Mouse (Mus musculus) frontal cortex, postnatal 10 days (tissue): ENCODE results near the gene Ssbp4.

Source experiments
- DNase-seq, 2 experiments: peaks; one replicate each; pipeline ENCODE4 v3.0.0; 2022; ENCODE audit warnings: low spot score in 2 of 2, mixed read lengths in 1 of 2

The Ssbp4 gene

DNA sequence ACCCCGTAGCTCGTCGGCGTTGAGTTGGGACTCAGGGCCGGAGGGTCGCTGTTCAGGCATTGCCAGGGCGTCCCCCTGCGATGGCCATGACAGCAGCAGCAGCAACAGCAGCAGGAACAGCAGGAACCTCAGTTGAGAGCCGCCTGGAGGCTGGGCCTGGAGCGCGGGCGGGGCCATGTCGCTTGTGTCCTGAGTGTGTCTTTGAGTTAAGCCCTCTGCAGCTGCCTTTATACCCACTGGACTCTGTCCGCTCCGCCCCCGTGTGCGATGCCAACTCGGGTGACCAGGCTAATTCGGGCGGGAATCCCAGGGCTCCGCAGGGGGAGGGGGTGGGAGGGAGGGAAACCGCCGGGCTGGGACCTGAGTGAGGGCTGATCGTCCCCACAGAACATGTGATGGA is 22.8 kb upstream of the Ssbp4 start:
- DNase-seq, result no peak

DNA sequence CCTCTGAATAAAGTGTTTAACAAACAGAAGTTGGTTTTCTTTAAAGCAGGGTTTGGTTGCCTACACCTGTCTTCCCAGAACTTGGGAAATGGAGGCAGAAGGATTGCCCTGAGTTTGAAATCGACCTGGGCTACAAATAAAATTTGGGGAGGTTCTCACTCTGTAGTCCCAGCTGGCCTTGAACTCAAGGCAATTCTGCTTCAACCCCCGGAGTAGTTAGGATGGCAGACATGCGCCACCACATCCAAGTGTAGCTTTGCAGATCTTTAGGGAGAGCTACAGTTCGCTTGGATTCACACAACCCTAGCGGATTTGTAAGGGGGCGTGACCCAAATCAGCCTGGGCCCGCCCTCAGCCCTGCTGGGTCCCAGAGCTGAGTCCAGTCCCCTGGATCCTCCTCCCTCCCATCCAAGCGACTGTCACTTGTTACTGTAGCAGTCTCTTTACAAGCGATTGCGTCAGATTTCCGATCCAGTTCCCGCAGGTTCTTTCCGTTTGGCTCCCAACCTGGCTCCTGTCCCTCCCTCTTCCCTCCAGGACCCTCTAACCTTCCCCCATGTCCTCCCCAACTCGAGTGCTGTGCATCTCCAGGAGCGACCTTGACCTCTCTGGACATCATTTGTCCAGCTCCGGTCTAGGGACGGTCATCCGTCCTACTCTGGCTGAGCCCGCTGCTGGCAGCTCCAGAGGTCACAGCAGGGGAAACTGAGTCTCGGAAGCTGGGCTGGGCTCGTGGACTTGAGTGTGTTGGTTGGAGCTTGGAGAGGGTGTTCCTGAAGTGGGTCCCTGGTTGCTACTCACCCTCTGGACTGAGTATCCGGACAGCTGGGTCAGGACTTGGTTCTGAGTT is 22.1 kb upstream of the Ssbp4 start:
- no peak for DNase-seq

DNA sequence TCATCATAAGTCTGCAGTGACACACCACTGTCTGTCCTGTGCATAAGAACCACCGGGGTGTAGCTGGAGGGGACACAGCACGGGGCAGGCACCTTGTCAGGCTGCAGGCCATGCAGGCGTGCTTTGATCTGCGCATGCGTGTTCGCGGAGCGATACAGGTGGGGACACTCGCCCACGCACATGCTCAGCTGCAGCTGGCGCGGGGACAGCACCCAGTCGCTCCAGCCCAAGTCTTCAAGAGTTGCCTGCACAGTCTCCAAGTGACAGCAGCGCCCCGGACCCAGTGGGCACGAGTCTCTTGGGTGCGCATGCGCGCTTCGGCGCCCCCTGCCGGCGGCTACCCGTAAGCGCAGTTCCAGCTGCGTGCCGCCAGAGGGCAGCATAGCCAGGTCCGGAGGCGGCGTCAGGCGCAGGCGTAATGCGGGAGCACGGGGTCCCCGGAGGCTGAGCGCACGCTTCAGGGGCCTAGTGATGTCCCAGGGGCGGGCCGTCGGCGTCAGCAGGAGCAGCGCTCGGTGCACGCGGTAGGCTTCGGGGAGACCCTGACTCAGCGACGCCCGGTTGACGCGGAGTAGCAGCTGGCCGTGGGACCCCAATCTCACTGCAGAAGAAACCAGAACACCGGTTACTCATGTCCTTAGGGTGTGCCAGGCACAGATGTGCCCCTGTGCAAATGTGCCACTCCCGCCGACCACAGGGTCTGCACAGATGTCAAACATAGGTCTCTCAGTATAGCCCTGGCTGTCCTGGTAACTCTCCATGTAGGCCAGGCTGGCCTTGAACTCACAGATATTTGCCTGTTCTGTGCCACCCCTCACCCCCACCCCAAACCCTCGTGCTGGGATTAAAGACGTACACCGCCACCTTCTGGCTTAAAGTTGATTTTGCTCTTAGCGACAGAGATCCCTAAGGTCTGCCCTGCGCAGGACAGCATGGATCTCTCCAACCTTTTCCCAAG is 21.2 kb upstream of the Ssbp4 start:
- peak; percentile 83 to 88 for DNase-seq

DNA sequence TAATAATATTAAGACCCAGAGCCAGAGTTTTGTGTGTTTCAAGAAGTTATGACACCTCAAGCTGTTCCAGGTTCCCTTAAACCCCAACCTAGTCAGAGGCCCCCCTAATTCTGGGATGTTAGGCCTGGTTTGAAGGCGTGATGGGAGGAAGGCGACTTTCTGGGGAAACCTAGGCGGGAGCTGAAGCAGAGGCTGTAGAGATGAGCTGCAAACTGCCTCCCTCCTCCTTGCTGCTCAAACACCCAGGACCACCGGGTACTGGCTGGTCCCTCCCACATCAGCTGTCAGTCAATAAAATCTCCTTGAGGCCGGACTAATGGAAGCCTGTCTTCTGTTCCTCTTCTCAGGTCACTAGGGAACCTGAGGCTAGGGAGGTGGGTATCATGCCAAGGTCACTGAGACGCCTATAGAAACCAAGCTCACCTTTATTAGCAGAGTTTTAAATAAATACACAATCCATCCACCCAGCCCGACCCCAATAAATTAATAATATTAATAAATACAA is 20.4 kb upstream of the Ssbp4 start:
- DNase-seq, result no peak

DNA sequence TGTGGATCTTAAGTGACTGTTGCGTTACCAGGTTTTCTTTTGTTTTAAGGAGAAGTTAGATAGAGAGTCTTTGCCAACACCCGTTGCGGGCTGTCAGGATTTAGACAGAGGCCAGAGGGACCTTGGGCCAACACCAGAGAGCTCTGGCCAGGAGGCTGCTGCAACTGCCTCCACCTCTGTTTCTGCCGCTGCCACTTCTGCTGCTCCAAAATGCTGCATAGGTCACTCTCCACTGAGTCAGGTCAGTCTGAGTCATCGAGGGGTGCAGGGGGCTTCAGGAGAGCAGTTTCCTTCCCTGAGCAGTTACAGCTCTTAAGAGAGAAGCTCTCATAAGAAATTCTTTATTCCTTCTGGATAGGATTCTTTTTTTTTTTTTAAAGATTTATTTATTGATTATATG is 18.4 kb upstream of the Ssbp4 start:
- DNase-seq, result no peak

DNA sequence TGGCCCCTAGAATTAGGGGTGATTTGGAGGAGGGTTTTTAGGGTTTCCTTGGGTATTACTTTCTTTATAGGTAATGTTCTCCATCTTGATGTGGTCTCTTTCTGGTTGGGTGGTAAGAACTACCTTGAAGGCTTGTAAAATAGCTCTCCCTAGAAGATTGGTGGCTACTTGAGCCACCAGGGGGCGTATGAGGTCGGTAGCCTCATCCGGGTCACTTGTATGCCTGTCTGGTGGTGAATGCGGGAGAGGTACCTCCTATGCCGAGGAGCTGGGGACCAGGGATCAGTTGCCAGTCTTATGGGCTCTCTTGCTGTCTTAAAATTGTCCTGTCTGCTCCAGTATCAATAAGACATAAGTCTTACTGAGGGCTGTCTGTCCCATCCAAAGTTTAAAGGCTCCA is 16.4 kb upstream of the Ssbp4 start:
- no peak for DNase-seq

DNA sequence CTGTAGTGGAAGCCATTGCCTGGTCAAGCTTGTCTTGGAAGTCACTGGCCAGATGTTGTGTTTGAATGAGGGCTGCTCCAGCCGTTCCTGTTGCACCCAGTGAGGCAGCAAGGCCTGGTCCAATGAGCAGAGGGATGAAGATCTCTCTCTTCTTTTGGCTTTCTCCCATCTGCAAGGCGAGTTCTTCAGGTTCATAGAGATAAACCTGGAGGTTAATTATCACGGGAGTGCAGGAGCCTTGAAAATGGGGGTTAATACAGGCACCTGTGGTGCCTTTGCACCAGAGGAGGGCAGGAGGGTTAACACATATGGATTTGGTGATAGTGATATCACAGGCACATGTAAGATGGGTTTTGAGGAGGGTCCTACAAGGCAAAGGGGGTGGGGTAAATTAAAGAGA is 13.5 kb upstream of the Ssbp4 start:
- DNase-seq, result no peak

DNA sequence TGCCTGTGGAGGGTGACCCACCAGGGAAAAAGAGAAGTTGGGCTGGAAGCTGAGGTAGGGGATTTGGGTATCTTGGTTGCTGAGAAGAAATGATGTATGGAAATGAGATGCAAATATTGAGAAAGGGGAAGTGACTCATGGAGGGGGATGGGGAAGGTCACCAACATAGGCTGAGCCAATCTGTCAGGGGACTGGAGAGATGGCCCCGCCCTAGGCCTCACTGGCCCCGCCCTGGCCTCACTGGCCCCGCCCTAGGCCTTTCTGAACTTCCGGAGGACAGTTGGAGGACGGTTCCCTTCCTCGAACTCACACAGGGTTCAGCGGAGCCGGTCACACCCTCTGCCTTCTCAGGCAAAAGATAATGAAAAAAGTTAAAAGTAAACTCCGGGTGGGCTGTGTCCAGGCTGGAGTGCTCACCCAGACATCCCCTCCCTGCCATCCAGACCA is 10.2 kb upstream of the Ssbp4 start:
- DNase-seq, result peak in 1 of 2 experiments; percentile 36

DNA sequence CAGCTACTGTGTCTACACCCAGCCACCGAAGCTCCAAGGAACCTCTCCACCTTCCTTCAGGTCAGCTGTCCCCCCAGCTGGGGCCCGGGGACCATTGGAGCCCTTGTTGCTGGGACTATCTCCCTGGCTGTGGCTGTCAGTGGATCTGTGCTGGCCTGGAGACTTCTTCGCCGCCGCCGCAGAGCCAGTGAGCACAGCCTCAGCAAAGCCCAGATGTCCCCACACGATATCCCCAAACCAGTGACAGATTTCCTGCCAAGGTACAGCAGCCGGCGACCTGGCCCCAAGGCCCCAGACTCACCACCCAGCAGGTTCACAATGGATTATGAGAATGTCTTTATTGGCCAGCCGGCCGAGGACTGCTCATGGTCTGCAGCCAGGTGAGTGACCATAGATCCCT is 9.3 kb upstream of the Ssbp4 start:
- DNase-seq, result no peak

DNA sequence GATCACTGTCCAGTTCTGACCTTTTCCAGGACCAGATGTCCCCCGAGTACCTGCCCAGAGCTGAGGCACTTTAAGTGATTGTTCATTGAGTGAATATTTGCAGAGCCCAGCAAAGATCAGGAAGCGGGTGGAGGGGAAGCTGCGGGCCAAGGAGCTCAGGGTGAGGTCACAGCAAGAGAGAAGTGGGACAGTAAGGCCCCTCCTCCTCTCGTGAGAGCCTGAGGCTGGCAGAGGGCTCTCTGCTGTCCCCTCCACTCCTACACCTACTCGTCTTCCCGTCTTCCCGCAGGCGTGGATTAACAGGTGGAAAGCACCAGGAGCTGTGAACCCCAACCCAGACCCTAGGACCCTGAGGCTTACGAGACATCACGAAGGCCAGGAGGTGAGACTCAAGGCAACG is 8.0 kb upstream of the Ssbp4 start:
- no peak for DNase-seq

DNA sequence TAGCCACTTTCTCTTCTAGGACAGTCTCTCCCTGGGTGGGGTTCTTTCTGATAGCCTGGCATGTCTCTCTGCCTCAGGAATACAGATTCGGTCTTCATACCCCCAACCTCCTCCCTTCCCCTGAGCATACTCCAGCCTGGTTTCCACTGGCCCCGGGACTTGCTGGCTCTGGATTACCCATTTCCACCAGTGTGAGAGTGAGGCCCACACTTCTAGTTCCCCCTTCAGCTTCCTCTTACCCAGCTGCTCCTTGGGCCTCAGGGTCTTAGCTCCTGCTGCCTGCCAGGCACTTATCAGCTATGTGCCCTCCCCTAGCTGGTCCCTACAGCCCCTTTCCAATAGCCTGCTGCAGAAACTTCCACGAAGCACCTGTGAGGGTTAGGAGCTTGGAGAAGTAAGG is 7.2 kb upstream of the Ssbp4 start, which contains the start of gene Lrrc25:
Lrrc25 (plus strand) TSS at position 262 of the 400 bp plus-strand sequence.
- no peak for DNase-seq

DNA sequence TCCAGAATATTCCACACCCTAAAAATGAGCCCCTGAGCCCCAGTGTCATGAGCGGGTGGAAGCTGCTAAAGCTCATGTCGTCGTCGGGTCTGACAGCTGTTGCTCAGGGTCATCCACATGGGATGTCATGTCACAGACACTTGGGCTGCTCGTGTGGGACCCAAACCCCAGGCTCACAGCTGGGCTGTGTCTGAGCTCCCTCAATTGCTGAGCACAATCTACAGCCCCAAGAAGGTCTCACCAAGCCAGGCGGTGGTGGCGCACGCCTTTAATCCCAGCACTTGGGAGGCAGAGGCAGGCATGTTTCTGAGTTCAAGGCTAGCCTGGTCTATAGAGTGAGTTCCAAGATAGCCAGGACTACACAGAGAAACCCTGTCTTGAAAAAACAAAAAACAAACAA is 6.6 kb upstream of the Ssbp4 start:
- DNase-seq, result no peak

DNA sequence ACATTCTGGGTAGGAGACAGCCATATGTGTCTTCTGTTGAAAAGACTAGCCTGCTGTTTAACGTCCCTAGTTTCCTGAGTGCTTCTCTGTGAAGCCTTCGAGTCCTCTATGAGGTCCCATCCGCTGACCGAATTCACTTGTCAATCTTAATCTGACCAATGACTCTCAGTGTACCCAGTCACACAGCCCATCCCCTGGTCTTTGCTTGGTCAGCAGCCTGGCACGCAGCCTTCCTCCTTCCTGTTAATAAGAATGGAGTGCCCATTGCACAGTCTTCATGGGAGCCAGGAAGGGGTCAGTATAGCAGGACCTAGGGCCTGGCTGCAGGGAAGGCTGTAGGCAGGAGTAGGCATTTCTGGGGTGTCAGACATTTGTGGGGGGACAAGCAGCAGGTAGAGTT is 5.8 kb upstream of the Ssbp4 start:
- DNase-seq, result no peak

DNA sequence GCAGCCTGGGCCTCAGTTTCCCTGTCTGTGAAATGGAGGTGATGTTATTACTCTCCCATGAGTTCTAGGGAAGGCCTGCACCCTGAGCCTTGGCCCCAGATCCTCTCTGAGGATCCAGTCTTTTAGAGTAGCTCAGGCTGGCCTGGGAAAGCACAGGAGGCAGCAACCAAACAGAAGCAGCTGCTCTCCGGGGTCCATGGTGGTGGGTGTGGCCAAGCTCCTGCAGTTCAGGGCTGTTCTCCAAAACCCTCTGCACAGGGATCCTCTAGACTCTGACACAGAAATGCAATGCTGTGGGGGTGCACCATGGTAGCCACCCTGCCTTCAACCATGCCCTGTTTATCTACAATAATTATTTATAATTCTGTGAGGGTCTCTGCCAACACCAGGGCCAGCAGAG is 5.1 kb upstream of the Ssbp4 start:
- no peak for DNase-seq

DNA sequence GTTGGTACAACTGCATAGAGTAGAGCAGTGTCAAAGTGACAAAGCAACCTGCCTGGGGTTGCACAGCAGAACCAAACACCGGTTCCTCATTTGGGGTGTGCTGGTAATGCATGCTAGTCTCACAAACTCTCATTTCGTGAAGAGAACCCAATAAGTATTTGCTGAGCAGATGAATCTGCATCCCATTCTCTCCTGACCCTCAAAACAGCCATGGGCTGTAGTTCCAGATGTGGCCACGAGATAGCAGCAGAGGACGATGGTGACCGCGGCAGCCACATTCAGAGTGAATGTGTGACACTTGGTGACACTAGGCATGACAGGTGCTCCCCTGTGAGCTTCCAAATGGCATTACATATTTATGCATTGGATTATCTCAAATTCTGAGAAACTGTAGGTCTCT is 3.2 kb upstream of the Ssbp4 start:
- DNase-seq, result peak in 1 of 2 experiments; percentile 83

DNA sequence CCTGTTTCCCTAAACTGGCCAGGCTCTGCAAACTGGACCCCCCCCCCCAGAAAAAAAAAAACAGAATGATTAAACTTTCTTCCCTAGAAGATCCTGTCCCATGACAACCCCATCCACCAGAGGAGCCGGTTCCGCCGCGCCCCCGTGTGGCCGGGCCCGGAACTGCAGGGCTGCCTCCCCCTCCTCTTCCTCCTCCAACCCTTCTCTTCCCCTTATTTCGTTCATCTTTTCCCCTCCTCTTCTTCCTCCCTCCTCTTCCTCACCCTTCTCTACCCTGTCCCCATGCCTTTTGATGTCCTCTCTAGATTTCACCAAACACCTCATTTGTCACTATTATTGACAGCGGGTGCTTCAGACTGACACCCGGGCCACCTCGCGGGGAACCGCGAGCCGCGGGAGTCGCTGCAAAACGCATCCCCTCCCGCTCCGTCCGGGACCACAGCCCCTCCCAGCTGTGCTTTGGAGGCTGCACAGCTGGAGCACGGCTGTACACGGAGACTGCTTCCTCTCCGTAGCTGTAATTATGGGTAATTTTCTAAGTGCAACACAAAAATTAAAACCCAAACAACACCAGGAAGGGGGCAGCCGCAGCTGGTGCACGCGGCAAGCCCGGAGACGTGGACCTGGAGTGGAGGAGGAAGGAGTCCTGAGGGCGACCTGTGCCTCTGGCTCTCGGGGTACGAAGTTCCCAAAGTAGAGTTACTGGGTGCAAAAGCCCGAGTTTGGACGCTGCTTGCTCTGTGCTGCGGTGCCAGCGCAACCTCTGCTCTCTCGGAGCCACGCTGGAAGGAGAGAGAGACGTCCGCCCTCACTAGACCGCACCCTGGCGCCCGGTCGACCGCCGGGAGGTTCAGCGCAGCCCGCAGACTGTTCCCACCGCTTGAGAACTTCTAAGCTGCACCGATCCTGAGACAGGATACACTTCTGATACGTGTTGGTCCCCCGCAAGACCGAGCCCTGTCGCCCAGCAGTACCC is 2.4 kb upstream of the Ssbp4 start:
- peak in 1 of 2 experiments; percentile 69 for DNase-seq

DNA sequence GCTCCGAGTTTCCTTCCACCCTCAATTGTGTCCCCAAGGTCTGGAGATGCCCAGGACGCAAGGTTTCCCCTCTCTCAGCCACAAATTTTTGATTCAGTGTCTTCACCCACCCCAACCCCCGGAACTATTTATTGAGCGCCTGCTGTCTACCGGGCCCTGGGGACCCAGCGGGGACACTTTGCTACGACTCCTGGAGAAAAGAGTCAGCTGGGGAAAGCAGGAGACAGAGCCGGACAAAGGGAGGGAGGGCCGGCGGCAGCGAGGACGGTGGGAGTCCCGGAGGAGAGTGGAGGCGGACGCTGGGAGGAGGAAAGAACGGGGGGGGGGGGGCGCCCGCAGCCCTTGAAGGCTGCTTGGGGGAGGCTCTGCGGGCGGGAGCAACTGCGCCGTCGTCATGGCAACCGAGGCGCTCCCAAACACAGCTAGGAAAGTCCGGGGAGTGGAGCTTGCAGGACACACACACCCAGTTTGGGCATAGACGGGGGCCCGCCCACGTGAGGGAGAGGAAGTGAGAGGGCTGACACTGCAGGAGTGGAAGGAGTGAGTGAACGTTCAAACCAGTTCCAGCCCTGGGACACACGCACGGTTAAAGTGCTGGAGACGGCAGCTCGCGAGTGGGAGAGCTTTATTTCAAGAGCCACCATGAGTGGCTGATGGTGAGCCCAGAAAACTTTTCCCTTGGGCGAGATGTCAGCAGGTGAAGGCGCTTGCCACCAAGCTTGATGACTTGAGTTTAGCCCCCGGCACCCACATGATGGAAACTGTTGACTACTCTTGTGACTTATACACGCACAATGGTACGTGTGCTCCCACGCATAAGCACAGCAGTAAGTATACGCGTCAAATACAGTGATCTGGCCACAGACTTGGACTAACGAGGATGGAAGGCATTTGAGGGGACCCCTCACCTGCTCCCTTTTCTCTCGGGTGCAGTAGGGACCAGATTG is 1.4 kb upstream of the Ssbp4 start:
- DNase-seq, result peak; percentile 83 to 90

DNA sequence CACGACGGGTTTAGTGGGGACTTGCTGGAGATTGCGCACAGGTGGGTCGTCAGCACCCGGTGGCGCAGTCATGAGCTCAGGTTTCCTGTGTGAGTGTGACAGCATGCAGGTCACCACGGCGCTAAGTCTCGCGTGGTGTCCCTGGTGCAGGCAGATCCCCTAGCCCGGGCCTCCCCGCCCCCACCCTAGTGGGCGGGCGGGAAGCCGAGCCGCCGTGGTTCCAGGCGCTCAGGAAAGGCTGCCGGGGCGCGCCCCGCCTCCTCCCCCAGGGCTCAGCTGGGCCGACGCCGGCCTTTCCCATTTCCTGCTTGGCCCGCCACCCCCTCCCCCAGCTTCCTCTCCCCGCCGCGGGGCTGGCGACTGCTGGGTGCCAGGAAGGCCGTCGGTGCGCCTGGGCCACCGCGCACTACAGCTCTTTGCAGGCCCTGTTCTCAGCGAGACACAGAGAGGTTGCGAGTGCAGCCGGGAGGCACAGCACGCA is 736 bp upstream of the Ssbp4 start:
- peak; percentile 78 to 87 for DNase-seq

DNA sequence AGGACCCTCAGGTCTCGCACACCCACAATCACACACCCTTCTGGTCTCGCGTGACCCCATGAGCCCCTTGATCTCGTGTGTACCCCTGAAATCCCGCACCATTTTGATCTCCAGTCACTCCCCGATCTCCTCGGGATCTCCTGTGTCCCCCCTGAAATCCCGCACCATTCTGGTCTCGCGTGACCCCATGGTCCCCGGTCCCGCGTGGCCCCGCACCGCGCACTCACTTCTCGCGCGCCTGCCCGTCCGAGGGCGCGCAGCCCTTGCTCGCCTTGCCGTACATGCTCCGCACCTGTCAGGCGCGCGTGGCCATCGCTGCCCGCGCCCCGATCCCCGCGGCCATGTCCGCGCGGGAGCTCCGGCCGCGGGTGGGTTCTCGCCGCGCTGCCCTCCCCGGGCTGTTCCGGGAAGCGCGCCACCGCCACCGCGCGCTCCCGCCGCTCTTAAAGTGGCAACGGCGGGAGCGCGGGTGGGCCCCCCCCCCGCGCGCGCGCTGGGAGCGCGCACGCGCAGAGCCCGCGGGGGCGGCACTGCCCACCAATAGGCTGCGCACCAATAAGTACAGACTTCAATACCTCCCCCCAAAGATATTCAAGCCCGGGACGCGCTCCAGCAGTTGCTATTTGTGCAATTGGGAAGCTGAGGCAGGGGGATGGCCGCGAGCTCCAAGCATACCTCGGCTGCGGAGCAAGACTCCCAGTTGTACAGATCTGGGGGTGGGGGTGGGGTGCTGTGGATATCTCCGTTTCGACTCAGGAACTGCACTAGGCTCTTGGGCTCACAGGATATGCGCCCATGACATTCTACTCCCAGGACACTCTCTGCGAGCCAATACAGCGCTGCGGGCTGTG is 549 bp downstream of the Ssbp4 start:
- DNase-seq, result peak in 1 of 2 experiments; percentile 50
